Mouse (Mus musculus): ENCODE measurements around the gene Wwtr1. TPM values are rescaled to one million over a fixed set of nuclear protein-coding genes. Genes with fewer than 3 reads are reported as not detected.
A peak's percentile ranks its signal among the peaks of the same experiment; 100 is the strongest.

The Wwtr1 gene
- polyA plus RNA-seq, 1 experiment from 2014 or later, result 3.6 TPM

DNA sequence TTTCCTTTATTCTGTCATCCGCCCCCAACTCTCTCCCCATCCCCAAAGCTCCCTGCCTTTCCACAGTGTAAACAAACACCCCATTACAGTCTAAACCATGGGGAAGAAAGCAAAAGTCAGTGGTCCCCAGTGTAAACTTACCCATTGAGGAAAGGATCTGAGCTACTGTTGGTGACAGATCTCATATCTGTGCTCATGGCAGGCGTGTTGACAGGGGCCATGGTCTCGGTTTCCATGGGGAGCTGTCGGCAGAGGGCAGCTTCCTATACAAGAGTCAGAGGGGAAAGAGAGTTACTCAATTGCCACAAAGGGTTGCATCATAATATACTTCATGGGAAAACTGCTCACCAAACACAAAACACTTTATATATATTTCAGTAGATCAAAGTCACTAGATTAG, 112.4 kb downstream of the Wwtr1 start:
- no peak for DNase-seq (ENCODE audit: low spot score)

DNA sequence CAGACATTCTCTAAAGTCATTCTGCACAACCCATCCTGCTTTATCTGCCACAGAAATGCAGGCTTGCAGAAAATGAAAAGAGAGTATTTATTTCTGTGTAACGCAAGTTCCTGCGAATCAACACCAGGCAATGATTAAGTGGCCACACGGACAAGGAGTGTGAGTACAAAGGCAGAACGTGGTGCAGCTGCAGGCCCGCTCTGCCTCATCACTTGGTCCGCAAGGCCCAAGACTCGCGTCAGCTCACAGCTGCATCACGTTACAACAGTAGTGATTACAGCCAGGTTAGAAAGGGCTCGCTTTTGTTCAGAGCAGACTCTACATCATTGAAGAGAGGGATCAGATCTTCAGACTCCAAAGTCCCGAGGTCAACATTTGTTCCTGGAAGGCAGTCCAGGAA, 117.1 kb downstream of the Wwtr1 start:
- DNase-seq (ENCODE audit: low spot score), result no peak

DNA sequence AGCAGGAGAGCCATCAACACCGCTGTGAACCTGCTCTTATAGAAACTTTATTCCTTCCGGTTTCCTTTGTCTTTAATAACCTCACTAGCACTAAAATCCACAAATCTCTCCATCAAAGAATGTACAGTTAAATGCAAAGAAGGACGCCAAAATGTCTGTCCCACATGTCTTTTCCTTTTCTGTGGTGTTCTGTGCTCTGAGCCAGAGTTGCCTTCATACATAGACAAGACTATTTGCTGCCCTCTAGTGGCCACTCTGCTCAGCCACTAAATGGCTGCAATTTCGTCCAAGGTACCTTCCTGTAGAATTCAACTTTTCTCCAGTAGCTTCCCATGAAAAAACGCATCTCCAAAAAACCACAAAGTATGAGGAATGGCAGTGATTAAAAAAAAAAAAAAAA, 127.3 kb downstream of the Wwtr1 start:
- DNase-seq (ENCODE audit: low spot score), result peak; percentile 44

DNA sequence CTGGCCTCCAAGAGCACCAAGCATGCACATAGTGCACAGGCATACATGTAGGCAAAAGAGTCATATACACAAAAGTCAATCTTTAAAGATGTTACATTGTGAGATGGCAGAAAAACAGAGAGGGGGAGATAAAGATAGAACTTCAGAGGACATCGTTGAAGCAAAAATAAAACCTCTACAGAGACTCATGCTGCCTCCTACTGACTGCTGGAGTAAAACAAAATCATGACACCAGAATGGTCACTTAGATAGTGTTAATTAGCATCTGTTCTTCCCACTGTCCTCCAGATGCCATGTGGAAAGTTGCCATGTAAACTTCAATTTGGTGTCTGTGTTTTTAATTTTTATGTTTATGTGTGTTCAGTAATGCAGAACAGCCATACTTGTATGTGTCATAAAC, 127.8 kb downstream of the Wwtr1 start:
- no peak for DNase-seq (ENCODE audit: low spot score)

DNA sequence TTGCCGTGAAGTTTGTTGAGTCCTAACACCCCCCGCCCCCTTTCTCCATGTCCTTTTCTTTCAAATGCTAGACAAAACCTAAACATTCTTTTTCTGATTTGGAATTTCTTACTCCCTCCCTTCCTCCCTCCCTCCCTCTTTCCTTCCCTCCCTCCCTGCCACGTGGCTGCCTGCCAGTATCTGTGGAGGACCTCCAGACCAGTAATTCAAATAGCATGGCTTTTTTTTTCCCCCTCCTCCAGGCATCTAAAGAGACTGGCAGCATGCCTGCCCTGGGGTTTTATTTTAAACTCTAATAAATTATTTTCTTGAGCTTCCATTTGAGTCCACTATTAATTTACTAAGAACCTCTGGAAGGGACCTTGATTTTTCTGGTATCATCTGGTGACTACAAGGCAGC, 130.0 kb downstream of the Wwtr1 start:
- DNase-seq (ENCODE audit: low spot score), result no peak

DNA sequence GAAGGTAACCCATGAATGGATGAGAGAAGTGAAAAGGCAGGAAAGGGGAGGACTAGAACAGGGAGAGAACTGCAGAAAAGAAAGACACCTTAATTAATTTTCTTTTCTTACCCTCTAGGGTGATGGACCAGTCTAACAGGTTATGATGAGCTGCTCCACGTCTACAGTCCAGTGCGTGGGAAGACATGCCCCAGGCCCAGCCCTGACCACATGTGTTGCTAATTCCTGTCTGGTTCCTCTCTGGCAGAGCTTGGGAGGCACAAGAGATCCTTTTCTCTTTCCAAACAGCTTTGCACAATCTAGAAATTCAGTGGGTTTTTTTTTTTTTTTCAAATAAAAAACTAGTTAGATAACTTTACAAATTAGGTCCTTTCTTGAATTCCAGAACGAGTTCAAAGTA, 134.8 kb downstream of the Wwtr1 start:
- no peak for DNase-seq (ENCODE audit: low spot score)

DNA sequence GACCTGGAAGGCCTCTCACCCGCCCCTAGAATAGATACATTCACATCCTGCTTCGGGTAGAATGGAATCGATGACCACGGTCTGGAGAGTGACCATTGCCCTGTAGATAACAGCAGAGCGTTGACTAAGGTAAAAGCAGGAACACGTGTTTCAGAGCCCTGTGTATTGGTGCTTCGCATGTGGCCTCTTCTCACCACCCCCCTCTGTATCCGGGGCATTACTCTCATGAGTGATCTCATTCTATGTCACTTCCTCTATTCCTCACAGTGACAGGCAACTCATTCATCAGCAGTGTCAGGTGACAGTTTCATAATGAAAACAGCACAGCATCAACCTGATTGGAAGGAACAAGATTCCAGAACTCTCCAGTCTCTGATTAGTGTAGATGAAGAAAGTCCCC, 140.3 kb downstream of the Wwtr1 start:
- no peak for DNase-seq (ENCODE audit: low spot score)

DNA sequence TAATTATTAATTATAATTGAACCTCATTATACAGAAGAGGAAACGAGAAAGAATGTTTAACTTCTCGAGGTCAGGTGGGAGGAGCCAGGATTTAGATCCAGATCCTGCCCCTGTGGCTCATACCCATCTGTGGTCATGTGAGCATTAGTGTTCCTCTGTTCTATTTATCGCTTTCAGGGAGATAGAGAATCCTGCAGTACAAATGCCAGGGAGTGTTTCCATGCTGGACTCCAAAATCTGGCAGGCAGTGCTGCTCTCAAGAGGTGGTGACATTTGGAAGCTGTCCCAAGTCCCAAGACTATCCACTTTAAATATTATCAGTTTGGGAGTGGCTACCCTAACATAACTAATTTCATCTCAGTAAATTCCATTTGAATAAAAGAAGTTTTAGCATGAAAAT, 144.0 kb downstream of the Wwtr1 start:
- no peak for DNase-seq (ENCODE audit: low spot score)

DNA sequence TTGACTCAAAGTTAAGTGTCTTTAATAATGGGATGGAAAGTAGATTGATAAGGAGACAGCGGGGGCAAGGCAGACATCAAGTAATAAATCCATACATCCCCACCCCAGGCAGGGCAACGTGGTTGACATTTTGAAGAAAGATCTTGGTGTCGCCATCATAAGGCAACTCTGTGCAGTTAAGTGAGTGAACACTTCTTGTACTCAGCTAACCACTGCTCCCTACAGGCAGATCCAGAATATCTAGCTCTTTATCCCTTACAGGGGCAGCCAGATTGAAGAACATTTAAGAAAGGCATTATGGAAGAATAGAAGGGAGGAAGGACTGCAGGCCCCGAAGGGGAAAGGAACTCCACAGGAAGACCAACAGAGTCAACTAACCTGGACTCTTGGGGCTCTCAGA, 146.2 kb downstream of the Wwtr1 start:
- no peak for DNase-seq (ENCODE audit: low spot score)

DNA sequence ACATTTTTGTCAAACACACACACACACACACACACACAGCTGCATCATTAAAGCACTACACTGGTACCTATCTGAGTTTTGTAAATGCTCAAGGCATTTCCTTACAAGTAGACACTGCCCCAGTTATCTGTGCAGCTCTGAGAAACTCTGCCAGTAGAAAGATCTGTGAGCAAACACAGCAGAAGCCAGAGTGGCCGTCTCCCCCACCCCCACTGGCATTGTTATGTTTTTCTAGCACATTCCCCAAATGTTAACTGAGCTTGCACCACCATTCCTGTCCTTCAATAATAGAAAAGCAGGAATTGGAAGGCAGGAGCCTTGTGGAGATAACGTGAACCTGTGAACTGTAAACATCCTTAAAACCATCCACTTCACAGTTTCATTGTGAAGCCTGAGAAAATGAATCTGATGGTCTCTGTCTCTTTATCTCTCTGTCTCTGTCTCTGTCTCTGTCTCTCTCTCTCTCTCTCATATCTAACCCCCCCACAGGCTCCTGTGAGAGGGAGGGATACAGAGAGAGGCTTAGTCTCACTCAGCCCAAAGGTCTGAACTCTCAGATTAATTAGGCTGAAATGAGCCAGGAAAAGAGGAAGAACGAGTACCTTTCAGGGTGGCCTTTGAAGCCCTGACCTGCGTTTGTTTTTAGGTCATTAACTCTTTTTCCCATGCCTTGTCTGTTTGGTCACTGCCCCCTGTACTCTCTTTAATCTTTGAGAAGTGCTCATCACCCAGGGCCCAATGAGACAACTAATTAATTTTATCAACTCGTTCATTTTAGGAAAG, 146.8 kb downstream of the Wwtr1 start:
- DNase-seq (ENCODE audit: low spot score), result no peak

DNA sequence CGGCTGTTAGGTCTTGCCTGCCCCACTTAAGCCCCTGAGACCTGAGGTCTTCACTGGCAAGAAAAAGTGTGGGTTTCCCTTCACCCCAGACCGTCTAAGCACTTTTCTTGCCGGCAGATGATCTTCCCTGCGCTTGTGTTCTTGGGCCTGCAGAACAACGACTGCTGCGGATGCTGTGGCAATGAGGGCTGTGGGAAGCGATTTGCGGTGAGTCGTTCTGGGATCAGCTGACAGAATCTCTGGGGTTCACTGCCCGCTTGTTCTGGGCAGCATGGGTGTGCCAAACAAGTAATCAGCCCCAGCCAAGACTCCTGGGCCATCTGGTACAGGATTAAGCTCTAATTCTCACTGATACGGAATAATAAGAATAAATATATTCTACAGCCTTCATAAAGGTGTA, 149.4 kb downstream of the Wwtr1 start:
- DNase-seq (ENCODE audit: low spot score), result no peak

DNA sequence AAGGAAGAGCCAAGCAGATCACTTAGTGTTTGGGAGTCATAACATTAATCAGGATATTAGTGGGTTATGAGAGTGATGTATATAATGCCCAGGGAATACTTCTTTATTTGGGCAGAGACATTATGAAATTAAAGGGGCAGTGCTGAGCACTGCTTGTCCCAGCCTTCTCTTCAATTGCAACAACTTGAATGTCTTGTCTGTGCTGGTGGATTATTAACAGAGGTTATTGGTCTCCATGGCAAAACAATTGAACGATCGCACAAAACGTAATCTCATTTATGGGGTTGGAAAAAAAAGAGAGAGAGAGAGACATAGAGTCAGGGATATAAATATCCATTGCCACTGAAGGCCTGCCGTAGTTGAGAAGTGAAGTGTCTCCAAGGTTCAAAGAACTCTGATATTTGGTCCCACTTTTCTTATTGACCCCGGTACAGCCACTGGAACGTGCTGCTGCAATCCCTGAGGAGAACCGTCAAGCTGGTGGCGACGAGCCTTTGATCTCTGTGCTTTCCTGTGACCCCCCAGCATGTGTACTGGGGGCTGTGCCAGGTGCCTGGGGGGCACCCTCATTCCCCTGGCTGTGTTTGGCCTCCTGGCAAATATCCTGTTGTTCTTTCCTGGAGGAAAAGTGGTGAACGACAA, 150.5 kb downstream of the Wwtr1 start, which contains the start of gene Tm4sf4:
Gene Tm4sf4 (plus strand): TSS at position 226 of the 642 bp plus-strand sequence.
- DNase-seq (ENCODE audit: low spot score), result no peak

DNA sequence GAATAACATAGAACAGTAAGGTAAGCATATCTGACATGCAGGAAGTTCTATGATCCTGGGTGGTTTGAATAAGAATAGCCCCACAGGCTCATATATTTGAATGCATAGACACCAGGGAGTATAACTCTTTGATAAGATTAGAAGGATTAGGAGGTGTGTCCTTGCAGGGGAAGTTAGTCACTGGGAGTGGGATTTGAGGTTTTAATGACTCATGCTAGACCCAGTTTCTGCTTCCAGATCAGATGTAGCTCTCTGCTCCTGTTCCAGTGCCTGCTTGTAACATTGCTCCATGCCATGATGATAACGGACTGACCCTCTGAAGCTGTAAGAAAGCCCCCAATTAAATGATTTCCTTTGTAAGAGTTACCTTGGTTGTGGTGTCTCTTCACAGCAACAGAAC, 155.1 kb downstream of the Wwtr1 start:
- no peak for DNase-seq (ENCODE audit: low spot score)

DNA sequence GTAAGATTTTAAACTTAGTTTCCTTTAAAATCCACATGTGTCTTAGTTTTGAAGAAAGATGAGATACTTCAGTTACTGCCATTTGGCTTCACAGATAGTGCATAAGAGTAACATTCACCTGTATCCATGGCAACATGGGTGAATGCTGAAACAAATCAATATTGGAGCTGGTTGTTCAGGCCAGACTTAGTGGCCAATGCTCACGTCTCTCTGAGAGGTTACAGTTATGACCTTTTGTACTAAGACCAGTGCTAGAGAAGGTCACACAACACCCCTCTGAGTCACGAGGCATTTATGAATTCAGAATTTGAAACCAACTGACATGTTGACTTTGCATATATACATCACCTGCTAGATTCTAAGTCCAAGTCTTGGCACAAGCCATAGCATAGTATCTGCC, 155.5 kb downstream of the Wwtr1 start:
- DNase-seq (ENCODE audit: low spot score), result no peak

DNA sequence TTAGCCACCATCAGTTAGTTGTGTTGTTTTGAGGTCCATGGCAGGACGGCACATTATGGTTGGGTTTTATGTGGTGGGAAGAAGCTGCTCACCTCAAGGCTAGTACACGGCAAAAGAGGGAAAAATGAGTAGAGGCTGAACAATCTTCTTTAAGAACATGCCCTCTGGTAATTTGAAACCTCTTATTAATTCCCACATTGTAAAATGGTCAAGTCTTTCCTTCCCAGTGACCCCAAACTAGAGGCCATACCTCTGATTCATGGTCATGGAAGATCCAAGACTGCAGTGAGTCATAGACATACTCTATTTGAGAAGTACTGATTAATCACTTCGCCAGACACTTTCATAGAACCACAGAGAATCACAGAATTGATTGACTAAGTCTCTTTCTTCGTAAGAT, 164.2 kb downstream of the Wwtr1 start:
- DNase-seq (ENCODE audit: low spot score), result no peak

Small RNA genes lying within 50 kb of the gene (microRNA-seq; reads per million reads assigned to microRNA genes)
- not detected for gene Mir6377 (ENCODE audit: borderline number of aligned reads)

Other genes with a start within 250 kb of the Wwtr1 start
- gene Tm4sf4, start 150.6 kb downstream of the Wwtr1 start, polyA plus RNA-seq (2015; fragmentation: Nextera tagmentation; extraction: Ambion mirVana), result not detected in 2 replicates
- gene Commd2, start 75.8 kb upstream of the Wwtr1 start, polyA plus RNA-seq (2015; fragmentation: Nextera tagmentation; extraction: Ambion mirVana), result 118 and 121 TPM in 2 replicates
- not detected in 2 replicates for gene Ankub1, start 116.9 kb upstream of the Wwtr1 start, polyA plus RNA-seq (2015; fragmentation: Nextera tagmentation; extraction: Ambion mirVana)
- 84.8 and 94.8 TPM in 2 replicates for gene Rnf13, start 160.2 kb upstream of the Wwtr1 start, polyA plus RNA-seq (2015; fragmentation: Nextera tagmentation; extraction: Ambion mirVana)